ENCODE assay signal across 8 mouse cellular contexts in the genomic region with DNA sequence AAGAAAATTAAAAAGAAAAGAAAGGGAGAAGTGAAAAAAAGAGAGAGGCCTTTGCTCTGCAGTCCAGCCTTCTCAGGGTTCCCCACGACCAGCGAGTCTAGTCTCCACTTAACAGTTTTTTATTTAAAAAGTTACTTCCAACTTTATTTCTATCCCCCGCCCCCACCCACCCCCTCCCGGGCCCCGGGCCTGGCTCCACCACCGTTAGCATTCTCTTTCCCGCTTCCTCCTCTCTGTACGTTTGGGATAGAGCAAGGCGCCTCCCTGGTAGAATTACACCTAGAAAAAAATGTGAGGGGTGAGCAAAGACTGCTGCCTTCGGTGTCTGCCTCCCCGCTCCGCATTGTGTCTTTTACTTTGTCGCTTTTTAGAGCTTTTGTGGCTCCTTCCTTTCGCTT. TPM values are rescaled to one million over a fixed set of nuclear protein-coding genes. Genes with fewer than 3 reads are reported as not detected.
DNase-seq lines count a peak whose midpoint lies in the region; ATAC-seq and TF ChIP-seq lines count a peak whose summit lies in the region.

No protein-coding gene starts in this region.

- H3K36me3 ChIP-seq in heart, embryonic 11.5 days (ENCODE audit: control insufficient read depth, insufficient read depth, low read length): no peaks in the 10 kb centered on the region
- H3K36me3 ChIP-seq in heart, postnatal 0 days (replicated peaks; ENCODE audit: control insufficient read depth, insufficient read depth, low read length): no peaks in the 10 kb centered on the region
- no peaks in the 10 kb centered on the region for H3K36me3 ChIP-seq in liver, postnatal 0 days (replicated peaks; ENCODE audit: insufficient read depth, low read length)

- H3K4me1 ChIP-seq in heart, embryonic 11.5 days (ENCODE audit: control insufficient read depth, insufficient read depth, low read length): peaks cover 7% of the 10 kb centered on the region; the same call in 1 of the 2 replicates
- H3K4me1 ChIP-seq in heart, postnatal 0 days (ENCODE audit: control insufficient read depth, insufficient read depth): peaks cover 8% of the 10 kb centered on the region; the same call in 1 of the 2 replicates
- no peaks in the 10 kb centered on the region for H3K4me1 ChIP-seq in liver, postnatal 0 days (ENCODE audit: insufficient read depth)

- intact Hi-C loops in heart, postnatal 36 days (cut with DNase I): no loop called here

- DNase-seq in heart, postnatal 36 days: no peak
- DNase-seq in brain, embryonic 14.5 days (ENCODE audit: low read depth): peak; percentile 57
- DNase-seq in heart, postnatal 0 days (ENCODE audit: low spot score): no peak
- no peak for DNase-seq in liver, postnatal 0 days
- no peak for DNase-seq in Muller cell, postnatal 12 days (ENCODE audit: inconsistent ontology term)
- no peak for DNase-seq in urinary bladder, postnatal 4 days (ENCODE audit: low spot score in 2 of 2)

- TF ChIP-seq EP300 in heart, postnatal 0 days (IDR thresholded peaks at IDR 0.05; ENCODE audit: low read depth): no peak
- no peak for TF ChIP-seq EP300 in liver, postnatal 0 days (IDR thresholded peaks at IDR 0.05; ENCODE audit: low read depth)

- H3K9me3 ChIP-seq in heart, embryonic 11.5 days (replicated peaks; ENCODE audit: control insufficient read depth, low read length): no peaks in the 10 kb centered on the region
- H3K9me3 ChIP-seq in heart, postnatal 0 days (replicated peaks; ENCODE audit: control insufficient read depth, low read length): no peaks in the 10 kb centered on the region
- H3K9me3 ChIP-seq in liver, postnatal 0 days (ENCODE audit: low read length): no peaks in the 10 kb centered on the region

- WGBS in heart, embryonic 11.5 days (ENCODE audit: insufficient replicate concordance): 6% methylated on average over 14 of the region's 14 CpGs
- 17% methylated on average over 14 of the region's 14 CpGs for whole genome bisulfite sequencing in heart, postnatal 0 days
- WGBS in liver, postnatal 0 days (ENCODE audit: insufficient replicate concordance): 12% methylated on average over 14 of the region's 14 CpGs

- peak overlapping the region; percentile 43 for H3K4me2 ChIP-seq in heart, embryonic 11.5 days
- peak overlapping the region; percentile 53 for H3K4me2 ChIP-seq in heart, postnatal 0 days (ENCODE audit: low read depth, low read length)
- peak overlapping the region; percentile 59 for H3K4me2 ChIP-seq in liver, postnatal 0 days (ENCODE audit: low read depth, low read length)

- ATAC-seq in heart, embryonic 11.5 days (replicated peaks; ENCODE audit: insufficient number of reproducible peaks, low FRiP score, low TSS enrichment): peak; percentile 46; the same call in 1 of the 2 replicates
- ATAC-seq in heart, postnatal 0 days (ENCODE audit: insufficient read depth, low read depth): 0 out of 2 replicates have a peak, but pooled peaks have one; percentile 33
- no peak for ATAC-seq in liver, postnatal 0 days
- no peak for ATAC-seq in cerebellum, adult (ENCODE audit: insufficient number of reproducible peaks, low FRiP score, low TSS enrichment)

- no peak for TF ChIP-seq CTCF in brain, embryonic 14.5 days (IDR thresholded peaks at IDR 0.05; ENCODE audit: borderline replicate concordance, extremely low read depth, insufficient read depth, insufficient read length)
- TF ChIP-seq CTCF in heart, postnatal 0 days (IDR thresholded peaks at IDR 0.05; ENCODE audit: low read depth): no peak
- no peak for TF ChIP-seq CTCF in liver, postnatal 0 days (IDR thresholded peaks at IDR 0.05; ENCODE audit: low read depth)

- H3K27me3 ChIP-seq in heart, embryonic 11.5 days (ENCODE audit: control insufficient read depth, insufficient read depth, low read length): no peaks in the 10 kb centered on the region
- no peaks in the 10 kb centered on the region; the same call in 1 of the 2 replicates for H3K27me3 ChIP-seq in heart, postnatal 0 days (ENCODE audit: control insufficient read depth, insufficient read depth, low read length)
- H3K27me3 ChIP-seq in liver, postnatal 0 days (ENCODE audit: insufficient read depth, low read length): no peaks in the 10 kb centered on the region

- no peak for TF ChIP-seq POLR2A in brain, embryonic 14.5 days (IDR thresholded peaks at IDR 0.05; ENCODE audit: borderline replicate concordance, extremely low read depth, insufficient read depth, insufficient read length, poor library complexity, severe bottlenecking)

- H3K27ac ChIP-seq in heart, embryonic 11.5 days (ENCODE audit: low read depth, low read length): no peak overlapping the region
- H3K27ac ChIP-seq in heart, postnatal 0 days (ENCODE audit: low read depth): no peak overlapping the region
- no peak overlapping the region for H3K27ac ChIP-seq in liver, postnatal 0 days (ENCODE audit: low read depth)

- H3K9ac ChIP-seq in heart, embryonic 11.5 days (ENCODE audit: low read depth, low read length): no peak overlapping the region; the same call in 1 of the 2 replicates
- 0 out of 2 replicates have a peak overlapping the region, but pooled peaks have one; percentile 45 for H3K9ac ChIP-seq in heart, postnatal 0 days (replicated peaks; ENCODE audit: low read depth, low read length)
- no peak overlapping the region for H3K9ac ChIP-seq in liver, postnatal 0 days (replicated peaks)

- no peak overlapping the region for H3K4me3 ChIP-seq in heart, embryonic 11.5 days (ENCODE audit: low read depth, low read length)
- H3K4me3 ChIP-seq in heart, postnatal 0 days (ENCODE audit: low read depth, low read length): peak overlapping the region; percentile 22
- peak overlapping the region; percentile 13 for H3K4me3 ChIP-seq in liver, postnatal 0 days (ENCODE audit: low read depth, low read length)

RNA-seq across cellular contexts. Expression of a gene that starts 51.7 kb away (rescaled TPM):
- 7.0 and 7.4 TPM in 2 replicates for polyA plus RNA-seq in heart, embryonic 11.5 days (2014; fragmentation: Nextera tagmentation; extraction: Ambion mirVana)
- 1 to 10 TPM; 5.1 to 5.7 TPM for total RNA-seq in heart, postnatal 36 days (2021)
- 6.2 and 6.3 TPM in 2 replicates for polyA plus RNA-seq in brain, embryonic 14.5 days (2012; rRNA removed)
- 3.1 and 11.6 TPM in 2 replicates for total RNA-seq in heart, postnatal 0 days (2014; rRNA removed; ENCODE audit: low replicate concordance)
- polyA plus RNA-seq in heart, postnatal 0 days (2015; fragmentation: Nextera tagmentation; extraction: Ambion mirVana): 2.0 and 2.3 TPM in 2 replicates
- 1.9 and 2.4 TPM in 2 replicates for polyA plus RNA-seq in liver, postnatal 0 days (2015; fragmentation: Nextera tagmentation; extraction: Ambion mirVana)

Comparison
In these comparisons a context has a peak if more than half of its experiments do, and no peak if none do; other contexts are left out.
1. ATAC-seq: peak in heart, embryonic 11.5 days (single experiment) and heart, postnatal 0 days (single experiment); none in liver, postnatal 0 days (single experiment) and cerebellum, adult (single experiment).
2. Peak in every context shown above with its lines, with median percentiles within 50 percentile points of each other: H3K4me2 ChIP-seq.